Mouse (Mus musculus): ENCODE data around the gene Ccdc138. TPM values are rescaled to one million over a fixed set of nuclear protein-coding genes. Genes with fewer than 3 reads are reported as not detected.
A peak's percentile ranks its signal among the peaks of the same experiment; 100 is the strongest.
"Not testable (repeated sequence)": the region's sequence is repeated elsewhere in the genome, so short reads cannot be mapped to it uniquely, and the experiment has no call there.

The Ccdc138 gene
- total and polyA plus RNA-seq, 2 experiments from 2014 or later = 2.0 to 6.4 TPM

GRCm38 (mm10) chr10:58532177-58532576 lies 34.4 kb downstream of the Ccdc138 start:
- no peaks in the 10 kb centered on the region for H3K27me3 ChIP-seq (ENCODE audit: insufficient read depth, low read length)
- no peak for ATAC-seq
- no peak overlapping the region for H3K27ac ChIP-seq
- DNase-seq (ENCODE audit: low spot score) = no peak
- no peak overlapping the region for H3K9ac ChIP-seq (replicated peaks; ENCODE audit: low read length)
- no peak for TF ChIP-seq CTCF (IDR thresholded peaks at IDR 0.05; ENCODE audit: low read depth)
- H3K4me1 ChIP-seq (ENCODE audit: insufficient read depth, low read length) = no peaks in the 10 kb centered on the region
- 94% methylated on average over 2 of the region's 2 CpGs for WGBS
- H3K4me2 ChIP-seq (ENCODE audit: low read depth, low read length) = no peak overlapping the region
- H3K9me3 ChIP-seq (ENCODE audit: low read length) = no peaks in the 10 kb centered on the region
- no peaks in the 10 kb centered on the region for H3K36me3 ChIP-seq (ENCODE audit: insufficient read depth, low read length)
- H3K4me3 ChIP-seq (ENCODE audit: low read length) = no peak overlapping the region

- WGBS = 80% methylated on average over 5 of the region's 5 CpGs
- not testable (repeated sequence) for H3K4me3 ChIP-seq (ENCODE audit: low read length); DNase-seq (ENCODE audit: low spot score); H3K36me3 ChIP-seq (ENCODE audit: insufficient read depth, low read length); ATAC-seq; H3K9me3 ChIP-seq (ENCODE audit: low read length); H3K9ac ChIP-seq (replicated peaks; ENCODE audit: low read length); H3K27ac ChIP-seq; H3K4me2 ChIP-seq (ENCODE audit: low read depth, low read length); H3K27me3 ChIP-seq (ENCODE audit: insufficient read depth, low read length); H3K4me1 ChIP-seq (ENCODE audit: insufficient read depth, low read length)
Observed at GRCm38 (mm10) chr10:58536276-58536675, 38.5 kb downstream of the Ccdc138 start.

- Histone ChIP-seq H3K9ac (replicated peaks; ENCODE audit: low read length) (no peak overlapping the region), H3K9me3 (ENCODE audit: low read length) (no peaks in the 10 kb centered on the region), H3K4me2 (ENCODE audit: low read depth, low read length) (no peak overlapping the region), H3K27me3 (ENCODE audit: insufficient read depth, low read length) (no peaks in the 10 kb centered on the region), H3K27ac (no peak overlapping the region), H3K4me3 (ENCODE audit: low read length) (no peak overlapping the region), H3K4me1 (ENCODE audit: insufficient read depth, low read length) (no peaks in the 10 kb centered on the region), H3K36me3 (ENCODE audit: insufficient read depth, low read length) (no peaks in the 10 kb centered on the region)
- 53% methylated on average over 13 of the region's 13 CpGs for WGBS
- ATAC-seq (no peak), DNase-seq (ENCODE audit: low spot score) (peak; percentile 50)
- TF ChIP-seq CTCF (IDR thresholded peaks at IDR 0.05; ENCODE audit: low read depth) = peak; percentile 37; the same call in 1 of the 2 replicates
Observed at GRCm38 (mm10) chr10:58540613-58541012, 42.9 kb downstream of the Ccdc138 start.

- Histone ChIP-seq H3K4me3 (ENCODE audit: low read length) (no peak overlapping the region), H3K36me3 (ENCODE audit: insufficient read depth, low read length) (no peaks in the 10 kb centered on the region), H3K9ac (replicated peaks; ENCODE audit: low read length) (no peak overlapping the region), H3K9me3 (ENCODE audit: low read length) (no peaks in the 10 kb centered on the region), H3K27ac (no peak overlapping the region), H3K4me2 (ENCODE audit: low read depth, low read length) (no peak overlapping the region), H3K4me1 (ENCODE audit: insufficient read depth, low read length) (no peaks in the 10 kb centered on the region), H3K27me3 (ENCODE audit: insufficient read depth, low read length) (no peaks in the 10 kb centered on the region)
- no peak; the same call in 1 of the 2 replicates for TF ChIP-seq CTCF (IDR thresholded peaks at IDR 0.05; ENCODE audit: low read depth)
- DNase-seq (ENCODE audit: low spot score) (no peak), ATAC-seq (no peak)
Observed at GRCm38 (mm10) chr10:58548739-58549138, 51.0 kb downstream of the Ccdc138 start.

- no peak overlapping the region for H3K27ac ChIP-seq
- DNase-seq (ENCODE audit: low spot score) (no peak), ATAC-seq (no peak)
- TF ChIP-seq CTCF (IDR thresholded peaks at IDR 0.05; ENCODE audit: low read depth) = no peak
- H3K9ac ChIP-seq (replicated peaks; ENCODE audit: low read length) = no peak overlapping the region
- no peaks in the 10 kb centered on the region for H3K36me3 ChIP-seq (ENCODE audit: insufficient read depth, low read length)
- no peaks in the 10 kb centered on the region for H3K4me1 ChIP-seq (ENCODE audit: insufficient read depth, low read length)
- no peaks in the 10 kb centered on the region for H3K27me3 ChIP-seq (ENCODE audit: insufficient read depth, low read length)
- WGBS = 89% methylated on average over 8 of the region's 8 CpGs
- H3K4me2 ChIP-seq (ENCODE audit: low read depth, low read length) = no peak overlapping the region
- H3K9me3 ChIP-seq (ENCODE audit: low read length) = no peaks in the 10 kb centered on the region
- no peak overlapping the region for H3K4me3 ChIP-seq (ENCODE audit: low read length)
Observed at GRCm38 (mm10) chr10:58554693-58555387, 57.1 kb downstream of the Ccdc138 start.

- DNase-seq (ENCODE audit: low spot score) (peak; percentile 67), ATAC-seq (no peak)
- Histone ChIP-seq H3K9ac (replicated peaks; ENCODE audit: low read length) (no peak overlapping the region), H3K27me3 (ENCODE audit: insufficient read depth, low read length) (no peaks in the 10 kb centered on the region), H3K4me3 (ENCODE audit: low read length) (no peak overlapping the region), H3K9me3 (ENCODE audit: low read length) (no peaks in the 10 kb centered on the region), H3K4me2 (ENCODE audit: low read depth, low read length) (no peak overlapping the region), H3K36me3 (ENCODE audit: insufficient read depth, low read length) (no peaks in the 10 kb centered on the region), H3K4me1 (ENCODE audit: insufficient read depth, low read length) (no peaks in the 10 kb centered on the region), H3K27ac (no peak overlapping the region)
- peak; percentile 59 for TF ChIP-seq CTCF (IDR thresholded peaks at IDR 0.05; ENCODE audit: low read depth)
- 33% methylated on average over 7 of the region's 7 CpGs for WGBS
Observed at GRCm38 (mm10) chr10:58559098-58559497, 61.4 kb downstream of the Ccdc138 start.

- Histone ChIP-seq H3K27ac (no peak overlapping the region), H3K27me3 (ENCODE audit: insufficient read depth, low read length) (no peaks in the 10 kb centered on the region), H3K4me1 (ENCODE audit: insufficient read depth, low read length) (no peaks in the 10 kb centered on the region), H3K4me2 (ENCODE audit: low read depth, low read length) (no peak overlapping the region), H3K4me3 (ENCODE audit: low read length) (no peak overlapping the region), H3K9ac (replicated peaks; ENCODE audit: low read length) (no peak overlapping the region), H3K9me3 (ENCODE audit: low read length) (no peaks in the 10 kb centered on the region), H3K36me3 (ENCODE audit: insufficient read depth, low read length) (no peaks in the 10 kb centered on the region)
- DNase-seq (ENCODE audit: low spot score) = peak; percentile 87
- peak; percentile 76 for ATAC-seq
- TF ChIP-seq CTCF (IDR thresholded peaks at IDR 0.05; ENCODE audit: low read depth) = peak; percentile 83
- 14% methylated on average over 3 of the region's 3 CpGs for WGBS
Observed at GRCm38 (mm10) chr10:58559901-58560300, 62.2 kb downstream of the Ccdc138 start.

Measured in hindbrain, postnatal 0 days (tissue).